Mouse (Mus musculus): ENCODE measurements around the gene Sebox. TPM values are rescaled to one million over a fixed set of nuclear protein-coding genes. Genes with fewer than 3 reads are reported as not detected.

Sebox gene
- polyA plus RNA-seq, 1 experiment from 2014 or later, result not detected

- Histone ChIP-seq H3K36me3 (peaks cover 33% of the 10 kb centered on the region), H3K9ac (no peak overlapping the region), H3K4me3 (no peak overlapping the region), H3K4me2 (replicated peaks) (no peak overlapping the region), H3K27ac (no peak overlapping the region), H3K9me3 (no peaks in the 10 kb centered on the region), H3K27me3 (replicated peaks) (no peaks in the 10 kb centered on the region), H3K4me1 (peaks cover 20% of the 10 kb centered on the region)
- WGBS, result 80% methylated on average over 8 of the region's 8 CpGs
- no peak for ATAC-seq (ENCODE audit: low FRiP score, low read depth)
Measured at GRCm38 (mm10) chr11:78545181-78545580, 41.9 kb downstream of the Sebox start.

GRCm38 (mm10) chr11:78547718-78548460, 44.6 kb downstream of the Sebox start:
- no peak overlapping the region for H3K27ac ChIP-seq
- H3K9me3 ChIP-seq, result no peaks in the 10 kb centered on the region
- ATAC-seq (ENCODE audit: low FRiP score, low read depth), result no peak
- H3K27me3 ChIP-seq (replicated peaks), result no peaks in the 10 kb centered on the region
- H3K4me2 ChIP-seq (replicated peaks), result no peak overlapping the region
- H3K4me3 ChIP-seq, result no peak overlapping the region
- 87% methylated on average over 2 of the region's 2 CpGs for WGBS
- H3K4me1 ChIP-seq, result peaks cover 20% of the 10 kb centered on the region
- H3K9ac ChIP-seq, result no peak overlapping the region
- H3K36me3 ChIP-seq, result peaks cover 12% of the 10 kb centered on the region

DNA sequence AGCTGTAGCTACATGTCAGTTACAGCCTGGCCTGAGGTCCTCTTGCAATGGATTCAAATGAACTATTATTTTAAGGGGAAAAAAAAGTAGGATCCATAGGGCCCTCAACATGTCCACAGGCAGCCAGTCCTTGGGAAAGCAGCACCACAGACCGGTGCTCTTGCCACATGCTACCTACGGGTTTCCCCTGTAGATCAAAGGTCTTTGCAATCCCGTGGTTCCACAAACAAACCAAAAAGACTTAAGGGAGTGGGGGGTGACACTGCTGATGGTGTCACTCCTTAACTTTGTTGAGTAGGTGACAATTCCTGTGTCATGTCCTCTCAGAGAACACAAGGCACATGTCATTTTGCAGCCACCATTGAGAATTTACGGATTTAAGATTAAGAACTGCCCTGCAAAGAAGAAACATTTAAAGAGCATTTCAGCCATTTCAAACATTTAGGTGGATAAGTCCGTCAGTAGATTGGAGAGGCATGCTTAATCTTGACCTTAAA, 46.3 kb downstream of the Sebox start:
- Histone ChIP-seq H3K4me3 (peak overlapping the region; percentile 57), H3K9ac (peak overlapping the region; percentile 67), H3K27me3 (replicated peaks) (no peaks in the 10 kb centered on the region), H3K4me1 (peaks cover 20% of the 10 kb centered on the region), H3K27ac (no peak overlapping the region), H3K9me3 (peaks cover 4% of the 10 kb centered on the region; the same call in 1 of the 2 replicates), H3K4me2 (replicated peaks) (peak overlapping the region; percentile 79), H3K36me3 (peaks cover 6% of the 10 kb centered on the region; the same call in 1 of the 2 replicates)
- no peak for ATAC-seq (ENCODE audit: low FRiP score, low read depth)
- 17% methylated on average over 5 of the region's 5 CpGs for WGBS

- H3K9ac ChIP-seq, result peak within 1 kb of the TSS; percentile 67
- H3K27ac ChIP-seq, result peak within 1 kb of the TSS; percentile 43; the same call in 1 of the 2 replicates
- peaks cover 20% of the 10 kb centered on the region for H3K4me1 ChIP-seq
- H3K36me3 ChIP-seq, result peaks cover 2% of the 10 kb centered on the region; the same call in 1 of the 2 replicates
- peaks cover 4% of the 10 kb centered on the region; the same call in 1 of the 2 replicates for H3K9me3 ChIP-seq
- H3K4me2 ChIP-seq (replicated peaks), result peak within 1 kb of the TSS; percentile 79
- peak; percentile 99 for ATAC-seq (ENCODE audit: low FRiP score, low read depth)
- H3K27me3 ChIP-seq (replicated peaks), result no peaks in the 10 kb centered on the region
- peak within 1 kb of the TSS; percentile 57 for H3K4me3 ChIP-seq
- WGBS, result under 1% methylated on average over 60 of the region's 60 CpGs
Measured at GRCm38 (mm10) chr11:78550168-78551058, 47.2 kb downstream of the Sebox start, which contains the start of gene Tmem97. TSS of gene Tmem97 (minus strand) at chr11:78550777.

DNA sequence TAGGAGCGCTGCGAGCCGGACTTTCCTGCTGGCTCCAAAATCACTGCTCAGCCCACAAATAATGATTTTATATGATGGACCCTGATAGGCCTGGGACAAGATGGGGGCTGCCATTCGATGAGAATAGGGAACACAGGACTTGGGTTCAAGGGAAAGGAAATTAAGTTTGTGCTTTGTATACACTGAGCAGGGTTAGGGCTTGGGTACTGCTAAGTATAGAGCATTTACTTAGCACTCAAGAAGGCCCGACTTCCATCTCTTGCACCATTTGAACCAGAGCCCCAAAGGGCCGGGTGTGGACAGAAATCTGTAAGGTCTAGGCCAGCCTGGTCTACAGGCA, 47.8 kb downstream of the Sebox start:
- peak overlapping the region; percentile 57 for H3K4me3 ChIP-seq
- peak; percentile 55 for ATAC-seq (ENCODE audit: low FRiP score, low read depth)
- WGBS, result 32% methylated on average over 6 of the region's 6 CpGs
- H3K9me3 ChIP-seq, result peaks cover 4% of the 10 kb centered on the region; the same call in 1 of the 2 replicates
- H3K27me3 ChIP-seq (replicated peaks), result no peaks in the 10 kb centered on the region
- peak overlapping the region; percentile 67 for H3K9ac ChIP-seq
- H3K4me2 ChIP-seq (replicated peaks), result peak overlapping the region; percentile 79
- peak overlapping the region; percentile 43; the same call in 1 of the 2 replicates for H3K27ac ChIP-seq
- H3K36me3 ChIP-seq, result no peaks in the 10 kb centered on the region
- H3K4me1 ChIP-seq, result peaks cover 20% of the 10 kb centered on the region

Other genes with a start within 250 kb of the Sebox start
- 64.9 and 72.4 TPM in 2 replicates for gene 2610507B11Rik, start 241.7 kb upstream of the Sebox start, polyA plus RNA-seq (2016; fragmentation: Nextera tagmentation; extraction: Ambion mirVana)
- gene BC030499, start 212.6 kb upstream of the Sebox start, polyA plus RNA-seq (2016; fragmentation: Nextera tagmentation; extraction: Ambion mirVana), result 0.20 and 0.52 TPM in 2 replicates
- gene Spag5, start 201.9 kb upstream of the Sebox start, polyA plus RNA-seq (2016; fragmentation: Nextera tagmentation; extraction: Ambion mirVana), result 33.6 and 34.2 TPM in 2 replicates
- 16.8 and 17.2 TPM in 2 replicates for gene Aldoc, start 180.5 kb upstream of the Sebox start, polyA plus RNA-seq (2016; fragmentation: Nextera tagmentation; extraction: Ambion mirVana)
- gene Pigs, start 175.0 kb upstream of the Sebox start, polyA plus RNA-seq (2016; fragmentation: Nextera tagmentation; extraction: Ambion mirVana), result 66.4 and 73.6 TPM in 2 replicates
- 80.8 and 89.3 TPM in 2 replicates for gene Unc119, start 160.0 kb upstream of the Sebox start, polyA plus RNA-seq (2016; fragmentation: Nextera tagmentation; extraction: Ambion mirVana)
- gene Foxn1, start 116.9 kb upstream of the Sebox start, polyA plus RNA-seq (2016; fragmentation: Nextera tagmentation; extraction: Ambion mirVana), result not detected in 2 replicates
- not detected in 2 replicates for gene Slc13a2, start 81.2 kb upstream of the Sebox start, polyA plus RNA-seq (2016; fragmentation: Nextera tagmentation; extraction: Ambion mirVana)
- gene Slc46a1, start 37.8 kb upstream of the Sebox start, polyA plus RNA-seq (2016; fragmentation: Nextera tagmentation; extraction: Ambion mirVana), result 17.5 and 17.6 TPM in 2 replicates
- gene Sarm1, start 5.7 kb upstream of the Sebox start, polyA plus RNA-seq (2016; fragmentation: Nextera tagmentation; extraction: Ambion mirVana), result 35.0 and 37.0 TPM in 2 replicates
- 109 and 116 TPM in 2 replicates for gene Vtn, start 4.4 kb upstream of the Sebox start, polyA plus RNA-seq (2016; fragmentation: Nextera tagmentation; extraction: Ambion mirVana)
- 88.4 and 93.1 TPM in 2 replicates for gene Tmem199, start 8.7 kb downstream of the Sebox start, polyA plus RNA-seq (2016; fragmentation: Nextera tagmentation; extraction: Ambion mirVana)
- gene Poldip2, start 8.7 kb downstream of the Sebox start, polyA plus RNA-seq (2016; fragmentation: Nextera tagmentation; extraction: Ambion mirVana), result 184 and 186 TPM in 2 replicates
- 53.5 and 58.0 TPM in 2 replicates for gene Tnfaip1, start 32.9 kb downstream of the Sebox start, polyA plus RNA-seq (2016; fragmentation: Nextera tagmentation; extraction: Ambion mirVana)
- 102 and 110 TPM in 2 replicates for gene Ift20, start 32.9 kb downstream of the Sebox start, polyA plus RNA-seq (2016; fragmentation: Nextera tagmentation; extraction: Ambion mirVana)
- 39.5 and 40.7 TPM in 2 replicates for gene Tmem97, start 47.3 kb downstream of the Sebox start, polyA plus RNA-seq (2016; fragmentation: Nextera tagmentation; extraction: Ambion mirVana)
- 24.7 and 28.2 TPM in 2 replicates for gene Nlk, start 193.9 kb downstream of the Sebox start, polyA plus RNA-seq (2016; fragmentation: Nextera tagmentation; extraction: Ambion mirVana)
- gene Ccnq, start 248.3 kb downstream of the Sebox start, polyA plus RNA-seq (2016; fragmentation: Nextera tagmentation; extraction: Ambion mirVana), result 31.3 and 35.3 TPM in 2 replicates

All from neural tube, embryonic 12.5 days (tissue).